Mouse (Mus musculus) lung, postnatal 0 days (tissue): ENCODE measurements around the gene Fancg.

ENCODE experiments used
- CTCF ChIP-seq: IDR thresholded peaks from 2 replicates; pipeline ENCODE4 v1.5.1; 2016; ENCODE audit warnings: antibody characterized with exemption, mild to moderate bottlenecking
- EP300 ChIP-seq: IDR thresholded peaks from 2 replicates; pipeline ENCODE4 v1.6.1; 2016; ENCODE audit warnings: antibody characterized with exemption, mild to moderate bottlenecking, control low read depth

GRCm38 (mm10) chr4:42952563-42952962, 57.7 kb downstream of the Fancg start:
- TF ChIP-seq CTCF, result no peak
- no peak for TF ChIP-seq EP300
